Mouse (Mus musculus) heart, adult 2 months (tissue): ENCODE data around the gene Epgn. TPM values are rescaled to one million over a fixed set of nuclear protein-coding genes. Genes with fewer than 3 reads are reported as not detected.

ENCODE experiments used
- DNase-seq, 2 experiments: peaks; one replicate each; pipeline ENCODE4 v3.0.0; 2021
- H3K27ac ChIP-seq: fragments of 200-600 bp; 2 replicates; pipeline ENCODE4 v1.8.1; 2022
- H3K27me3 ChIP-seq: fragments of 200-500 bp; 2 replicates; pipeline ENCODE4 v1.6.1; 2012; ENCODE audit warnings: mild to moderate bottlenecking, low read length, inconsistent platforms, mixed read lengths; ENCODE audit not compliant: control insufficient read depth, insufficient read depth
- H3K36me3 ChIP-seq: fragments of 200-500 bp; 2 replicates; pipeline ENCODE4 v1.6.1; 2012; ENCODE audit warnings: low read length, inconsistent platforms; ENCODE audit not compliant: control insufficient read depth, insufficient read depth
- H3K4me1 ChIP-seq: fragments of 200-500 bp; 2 replicates; pipeline ENCODE4 v1.6.1; 2011; ENCODE audit warnings: low read length; ENCODE audit not compliant: control insufficient read depth, insufficient read depth
- H3K4me3 ChIP-seq: fragments of 200-600 bp; 2 replicates; pipeline ENCODE4 v1.8.1; 2022
- H3K79me2 ChIP-seq: fragments of 200-500 bp; replicated peaks from 2 replicates; pipeline ENCODE4 v1.6.1; 2012; ENCODE audit warnings: mild to moderate bottlenecking, inconsistent platforms, low read length, moderate library complexity, mixed read lengths; ENCODE audit not compliant: control insufficient read depth, insufficient read depth
- H3K9ac ChIP-seq: fragments of 200-500 bp; 2 replicates; pipeline ENCODE4 v1.6.1; 2012; ENCODE audit warnings: low read depth, mild to moderate bottlenecking, control low read depth, inconsistent platforms, low read length, mixed read lengths
- CTCF ChIP-seq: fragments of 200-600 bp; IDR thresholded peaks from 2 replicates; pipeline ENCODE4 v1.8.1; 2022; ENCODE audit warnings: antibody characterized with exemption, mild to moderate bottlenecking, moderate library complexity
- EP300 ChIP-seq: fragments of 200-500 bp; IDR thresholded peaks from 2 replicates; pipeline ENCODE4 v1.6.1; 2011; ENCODE audit warnings: low read depth, low read length, control low read depth; ENCODE audit not compliant: insufficient read depth
- POLR2A ChIP-seq: fragments of 200-500 bp; IDR thresholded peaks from 2 replicates; pipeline ENCODE4 v1.6.1; 2011; ENCODE audit warnings: mild to moderate bottlenecking, low read depth, low read length, control low read depth; ENCODE audit not compliant: insufficient read depth
- WGBS: fragments of 180-500 bp; shearing (Covaris S2); methylation state at CpG from one replicate; pipeline ENCODE4 v1.1.7; 2018; 5-methylcytosine and 5-hydroxymethylcytosine counted together
- intact Hi-C: fragments of 180-260 bp; cut with DNase I; formaldehyde crosslinking; loops from one replicate; pipeline ENCODE4 v1.15.1; 2025
- long read RNA-seq: library from polyadenylated mRNA; stranded (forward); transcript quantifications from one replicate; pipeline ENCODE4 v2.0.0, GENCODE M21; 2021
- polyA plus RNA-seq: library from polyadenylated mRNA; depleted of rRNA; stranded (reverse); fragments of >200 nt; gene quantifications from 2 replicates; pipeline ENCODE4 v1.2.3, GENCODE M21; 2012; rRNA removed
- total RNA-seq, 2 experiments: library from RNA; stranded (reverse); gene quantifications; 2 replicates each; pipeline ENCODE4 v1.2.3; 2021

The Epgn gene
- total RNA-seq (under 1 TPM; 0.30 to 0.50 TPM), polyA plus RNA-seq (0.06 TPM in 1 of 2 replicates, not detected in the other)
- long read RNA-seq: 0 reads

DNA sequence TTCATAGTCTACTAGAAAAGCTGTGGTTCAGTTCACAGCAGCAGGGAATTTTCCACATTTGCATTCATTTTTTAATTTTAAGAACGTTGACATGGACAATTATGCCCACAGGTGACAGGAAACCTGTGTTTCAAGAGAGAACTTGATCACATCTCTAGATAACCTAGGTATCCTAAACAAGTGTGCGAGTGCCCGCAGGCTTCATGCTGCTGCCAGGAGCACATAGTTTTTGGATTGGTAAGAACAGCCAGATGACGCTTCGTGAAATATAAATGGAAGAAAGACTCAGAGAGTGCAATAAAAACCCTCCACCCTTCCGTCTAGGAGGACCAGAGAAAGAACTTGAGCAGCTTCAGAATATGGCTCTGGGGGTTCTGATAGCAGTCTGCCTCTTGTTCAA is at the start of gene Epgn:
Epgn (plus strand) TSS at position 301 of the 400 bp plus-strand sequence.
- intact Hi-C loops: no loop called here
- Histone ChIP-seq H3K27me3 (no peaks in the 10 kb centered on the region), H3K27ac (no peak within 1 kb of the TSS), H3K79me2 (no peaks in the 10 kb centered on the region), H3K9ac (no peak within 1 kb of the TSS), H3K4me1 (no peaks in the 10 kb centered on the region), H3K36me3 (no peaks in the 10 kb centered on the region), H3K4me3 (no peak within 1 kb of the TSS)
- 83% methylated on average over 6 of the region's 6 CpGs for WGBS
- DNase-seq: no peak
- TF ChIP-seq EP300: no peak
- no peak for TF ChIP-seq POLR2A

DNA sequence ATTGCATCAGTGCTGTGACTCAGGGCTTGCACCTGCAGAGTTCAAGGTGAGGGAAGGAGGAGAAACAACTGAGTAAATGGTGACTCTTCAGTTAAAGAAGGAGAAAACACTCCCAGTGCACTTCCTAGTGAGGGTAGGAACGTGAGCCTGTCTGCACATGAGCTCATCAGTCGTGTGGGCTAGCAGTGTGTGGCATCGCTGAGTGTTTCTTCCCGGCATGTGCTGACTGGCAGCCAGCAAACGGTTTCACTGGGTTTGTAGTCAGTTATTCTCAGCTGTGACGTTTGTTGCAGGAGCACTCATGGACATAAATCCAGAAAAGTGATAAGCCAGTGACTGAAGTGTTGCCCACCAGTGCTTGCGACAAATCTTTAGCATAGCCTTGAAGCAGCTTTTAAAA is 47.0 kb upstream of the Epgn start:
- Histone ChIP-seq H3K27me3 (no peaks in the 10 kb centered on the region), H3K4me1 (no peaks in the 10 kb centered on the region), H3K9ac (no peak overlapping the region), H3K4me3 (no peak overlapping the region), H3K36me3 (no peaks in the 10 kb centered on the region), H3K27ac (no peak overlapping the region), H3K79me2 (no peaks in the 10 kb centered on the region)
- 69% methylated on average over 7 of the region's 7 CpGs for WGBS
- no peak for DNase-seq
- TF ChIP-seq CTCF: no peak
- no peak for TF ChIP-seq POLR2A
- TF ChIP-seq EP300: no peak
- intact Hi-C loops: no loop called here

- no peaks in the 10 kb centered on the region for H3K4me1 ChIP-seq
- WGBS: 85% methylated on average over 5 of the region's 5 CpGs
- no peak for DNase-seq
- no peaks in the 10 kb centered on the region for H3K36me3 ChIP-seq
- no peak overlapping the region for H3K9ac ChIP-seq
- no peaks in the 10 kb centered on the region for H3K79me2 ChIP-seq
- TF ChIP-seq CTCF (no peak), POLR2A (no peak), EP300 (no peak)
- no peaks in the 10 kb centered on the region for H3K27me3 ChIP-seq
- no peak overlapping the region for H3K27ac ChIP-seq
- intact Hi-C loops: no loop called here
- H3K4me3 ChIP-seq: no peak overlapping the region
Measured at GRCm38 (mm10) chr5:90987605-90988004, 39.7 kb upstream of the Epgn start.

GRCm38 (mm10) chr5:90988149-90988548 is 39.1 kb upstream of the Epgn start:
- no peak for DNase-seq
- intact Hi-C loops: no loop called here
- no peak overlapping the region for H3K9ac ChIP-seq
- H3K36me3 ChIP-seq: no peaks in the 10 kb centered on the region
- no peak overlapping the region for H3K4me3 ChIP-seq
- TF ChIP-seq EP300 (no peak), CTCF (no peak), POLR2A (no peak)
- H3K4me1 ChIP-seq: no peaks in the 10 kb centered on the region
- H3K79me2 ChIP-seq: no peaks in the 10 kb centered on the region
- 75% methylated on average over 3 of the region's 3 CpGs for WGBS
- no peaks in the 10 kb centered on the region for H3K27me3 ChIP-seq
- H3K27ac ChIP-seq: no peak overlapping the region

DNA sequence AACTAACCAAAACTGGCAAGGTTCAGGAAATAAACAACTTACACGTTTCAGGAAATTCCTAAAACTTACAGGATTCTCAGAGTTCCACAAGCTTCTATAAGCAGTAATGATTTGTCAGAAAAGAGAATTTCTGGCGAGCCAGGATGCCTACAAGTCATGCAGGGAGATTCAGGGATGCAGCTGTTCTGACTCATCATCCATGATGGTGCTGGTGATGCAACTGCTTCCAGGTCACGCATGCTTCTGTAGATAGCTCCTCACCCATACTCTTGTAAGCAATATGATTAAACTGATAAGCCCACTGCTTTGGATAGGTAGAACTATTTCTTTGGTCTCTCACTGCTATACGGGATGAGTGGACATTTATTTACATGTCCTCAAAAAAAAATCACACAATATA is 38.7 kb upstream of the Epgn start:
- no peak for TF ChIP-seq POLR2A
- no peak for TF ChIP-seq EP300
- no peak for TF ChIP-seq CTCF
- intact Hi-C loops: no loop called here
- Histone ChIP-seq H3K79me2 (no peaks in the 10 kb centered on the region), H3K9ac (no peak overlapping the region), H3K4me3 (no peak overlapping the region), H3K36me3 (no peaks in the 10 kb centered on the region), H3K27ac (no peak overlapping the region), H3K27me3 (no peaks in the 10 kb centered on the region), H3K4me1 (no peaks in the 10 kb centered on the region)
- 88% methylated on average over 4 of the region's 4 CpGs for WGBS
- no peak for DNase-seq

GRCm38 (mm10) chr5:90999942-91000341 is 27.3 kb upstream of the Epgn start:
- TF ChIP-seq POLR2A (no peak), CTCF (no peak), EP300 (no peak)
- H3K36me3 ChIP-seq: no peaks in the 10 kb centered on the region
- intact Hi-C loops: no loop called here

More at GRCm38 (mm10) chr5:90999942-91000341, 27.3 kb upstream of the Epgn start:
- 84% methylated on average over 8 of the region's 8 CpGs for WGBS
- DNase-seq: no peak
- no peak overlapping the region for H3K9ac ChIP-seq
- no peak overlapping the region for H3K4me3 ChIP-seq
- H3K4me1 ChIP-seq: no peaks in the 10 kb centered on the region
- no peaks in the 10 kb centered on the region for H3K79me2 ChIP-seq
- no peak overlapping the region for H3K27ac ChIP-seq
- H3K27me3 ChIP-seq: no peaks in the 10 kb centered on the region
